Mouse (Mus musculus): ENCODE results near the gene Rap1gap. TPM values are rescaled to one million over a fixed set of nuclear protein-coding genes. Genes with fewer than 3 reads are reported as not detected.
A peak's percentile ranks its signal among the peaks of the same experiment; 100 is the strongest.

Gene Rap1gap
- total RNA-seq, 2 experiments from 2014 or later: 14.2 to 14.8 TPM

GRCm38 (mm10) chr4:137661547-137661946 is 3.0 kb upstream of the Rap1gap start:
- DNase-seq: no peak

- no peak for DNase-seq
These were observed 1.0 kb upstream of the Rap1gap start for GRCm38 (mm10) chr4:137663491-137663890.

- DNase-seq: no peak
These were observed 602 bp downstream of the Rap1gap start for GRCm38 (mm10) chr4:137664980-137665675.

GRCm38 (mm10) chr4:137665791-137666190 is 1.3 kb downstream of the Rap1gap start:
- no peak for DNase-seq

GRCm38 (mm10) chr4:137666283-137666957 is 1.9 kb downstream of the Rap1gap start:
- DNase-seq: no peak

- DNase-seq: no peak
These were observed 2.4 kb downstream of the Rap1gap start for GRCm38 (mm10) chr4:137666958-137667345.

GRCm38 (mm10) chr4:137667747-137668146 is 3.2 kb downstream of the Rap1gap start:
- no peak for DNase-seq

- no peak for DNase-seq
These were observed 7.4 kb downstream of the Rap1gap start for GRCm38 (mm10) chr4:137671711-137672500.

GRCm38 (mm10) chr4:137675566-137675965 is 11.0 kb downstream of the Rap1gap start:
- no peak for DNase-seq

GRCm38 (mm10) chr4:137676057-137676456 is 11.5 kb downstream of the Rap1gap start:
- DNase-seq: peak; percentile 54 to 85

GRCm38 (mm10) chr4:137676700-137677484 is 12.4 kb downstream of the Rap1gap start:
- DNase-seq: no peak

- peak; percentile 48 to 54 for DNase-seq
These were observed 13.4 kb downstream of the Rap1gap start for GRCm38 (mm10) chr4:137677906-137678305.

GRCm38 (mm10) chr4:137678568-137678967 is 14.0 kb downstream of the Rap1gap start:
- no peak for DNase-seq

GRCm38 (mm10) chr4:137679979-137680550 is 15.5 kb downstream of the Rap1gap start:
- no peak for DNase-seq

- no peak for DNase-seq
These were observed 16.2 kb downstream of the Rap1gap start for GRCm38 (mm10) chr4:137680721-137681120.

- no peak for DNase-seq
These were observed 17.0 kb downstream of the Rap1gap start for GRCm38 (mm10) chr4:137681408-137682104.

GRCm38 (mm10) chr4:137682961-137683453 is 18.5 kb downstream of the Rap1gap start:
- peak in 1 of 2 experiments; percentile 61 for DNase-seq

GRCm38 (mm10) chr4:137684830-137685343 is 20.4 kb downstream of the Rap1gap start:
- DNase-seq: peak in 1 of 2 experiments; percentile 39

- DNase-seq: no peak
These were observed 21.8 kb downstream of the Rap1gap start for GRCm38 (mm10) chr4:137686303-137686702.

GRCm38 (mm10) chr4:137687234-137687825 is 22.8 kb downstream of the Rap1gap start:
- no peak for DNase-seq
